Mouse (Mus musculus) liver, embryonic 14.5 days (tissue): ENCODE data around the gene Map2. TPM values are rescaled to one million over a fixed set of nuclear protein-coding genes. Genes with fewer than 3 reads are reported as not detected.

Source experiments
- ATAC-seq: fragments of 200-750 bp; cut with Nextera tagmentation; 2 replicates; pipeline ENCODE4 v1.8.0; 2017; ENCODE audit warnings: moderate number of reproducible peaks, mild to moderate bottlenecking, moderate library complexity; ENCODE audit not compliant: insufficient read depth
- DNase-seq, 3 experiments: peaks; one replicate each; pipeline ENCODE4 v3.0.0-alpha.2; 2012 to 2013; ENCODE audit warnings: low read depth in 3 of 3, low spot score in 3 of 3
- H3K27ac ChIP-seq: fragments of 300-500 bp; sonication (generic); 2 replicates; pipeline ENCODE4 v1.5.1; 2014; ENCODE audit warnings: moderate library complexity, mild to moderate bottlenecking, control low read depth, inconsistent platforms
- H3K27me3 ChIP-seq: fragments of 300-500 bp; sonication (generic); 2 replicates; pipeline ENCODE4 v1.6.1; 2014; ENCODE audit warnings: mild to moderate bottlenecking, low read length, moderate library complexity; ENCODE audit not compliant: control insufficient read depth, insufficient read depth
- H3K36me3 ChIP-seq: fragments of 300-500 bp; sonication (generic); replicated peaks from 2 replicates; pipeline ENCODE4 v1.6.1; 2014; ENCODE audit warnings: low read depth; ENCODE audit not compliant: control insufficient read depth, insufficient read depth
- H3K4me1 ChIP-seq, 2 experiments: fragments of 200-500 bp in 1 of 2; fragments of 300-500 bp in 1 of 2; sonication (generic) in 1 of 2; replicated peaks; 2 replicates each; pipeline ENCODE4 v1.6.1; 2012 to 2014; ENCODE audit warnings: antibody characterized with exemption in 1 of 2, inconsistent platforms in 1 of 2, low read length in 1 of 2; ENCODE audit not compliant: control insufficient read depth in 2 of 2, insufficient read depth in 2 of 2
- H3K4me2 ChIP-seq: fragments of 300-500 bp; sonication (generic); 2 replicates; pipeline ENCODE4 v1.6.1; 2014; ENCODE audit warnings: low read depth, mild to moderate bottlenecking, control low read depth, moderate library complexity
- H3K4me3 ChIP-seq, 2 experiments: fragments of 200-500 bp in 1 of 2; fragments of 300-500 bp in 1 of 2; sonication (generic) in 1 of 2; 2 replicates each; pipeline ENCODE4 v1.5.1; 2012 to 2014; ENCODE audit warnings: low read depth in 2 of 2, low read length in 2 of 2, mild to moderate bottlenecking in 2 of 2, control low read depth in 1 of 2, inconsistent platforms in 1 of 2, moderate library complexity in 1 of 2; ENCODE audit not compliant: insufficient read depth in 1 of 2
- H3K9ac ChIP-seq: fragments of 300-500 bp; sonication (generic); replicated peaks from 2 replicates; pipeline ENCODE4 v1.6.1; 2014; ENCODE audit warnings: mild to moderate bottlenecking, control low read depth, moderate library complexity
- H3K9me3 ChIP-seq: fragments of 300-500 bp; sonication (generic); 2 replicates; pipeline ENCODE4 v1.6.1; 2016; ENCODE audit warnings: low read length, mixed read lengths; ENCODE audit not compliant: control insufficient read depth
- CTCF ChIP-seq: IDR thresholded peaks from 2 replicates; pipeline ENCODE4 v1.5.1; 2016; ENCODE audit warnings: antibody characterized with exemption, low read depth, control low read depth
- EP300 ChIP-seq: IDR thresholded peaks from 2 replicates; pipeline ENCODE4 v1.6.1; 2016; ENCODE audit warnings: antibody characterized with exemption, low read depth
- WGBS: fragments of 180-500 bp; shearing (Covaris S2); extraction: QIAGEN DNeasy Blood & Tissue Kit; methylation state at CpG from one replicate; pipeline ENCODE4 v1.1.7; 2014; ENCODE audit not compliant: insufficient replicate concordance; 5-methylcytosine and 5-hydroxymethylcytosine counted together
- polyA plus RNA-seq, 2 experiments: library from polyadenylated mRNA; depleted of rRNA in 1 of 2; stranded (reverse) in 1 of 2; unstranded in 1 of 2; fragments of >200 nt; fragmentation: Nextera tagmentation in 1 of 2; extraction: Ambion mirVana in 1 of 2; gene quantifications; 2 replicates each; pipeline versions ENCODE4 v1.2.1 to v1.2.3; 2012 to 2014

The Map2 gene
- polyA plus RNA-seq, 2 experiments, result 0.62 to 0.64 TPM

DNA sequence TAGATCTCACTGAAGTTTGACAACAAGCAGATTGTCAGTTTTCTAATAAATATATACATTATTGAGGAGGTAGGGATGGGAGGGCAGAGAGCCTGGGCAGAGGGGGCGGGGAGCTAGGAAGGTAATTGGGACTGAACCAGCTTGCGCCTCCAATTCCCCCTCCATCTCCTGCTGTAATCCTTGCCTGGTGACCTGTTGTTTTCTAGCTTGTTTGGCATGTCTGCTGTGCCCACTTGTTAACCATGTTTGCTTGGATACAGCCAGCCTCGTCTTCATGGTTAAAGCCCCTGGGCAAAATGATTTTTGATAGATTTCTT, 293.6 kb downstream of the Map2 start:
- no peak for DNase-seq
- peaks cover 9% of the 10 kb centered on the region for H3K27me3 ChIP-seq
- no peaks in the 10 kb centered on the region for H3K9me3 ChIP-seq
- ATAC-seq, result no peak
- no peaks in the 10 kb centered on the region for H3K4me1 ChIP-seq
- no peak overlapping the region for H3K27ac ChIP-seq
- WGBS, result 17% methylated on average over 3 of the region's 3 CpGs
- H3K36me3 ChIP-seq, result no peaks in the 10 kb centered on the region
- no peak overlapping the region for H3K4me2 ChIP-seq
- no peak overlapping the region for H3K9ac ChIP-seq
- H3K4me3 ChIP-seq, result no peak overlapping the region
- TF ChIP-seq EP300 (no peak), CTCF (no peak)

DNA sequence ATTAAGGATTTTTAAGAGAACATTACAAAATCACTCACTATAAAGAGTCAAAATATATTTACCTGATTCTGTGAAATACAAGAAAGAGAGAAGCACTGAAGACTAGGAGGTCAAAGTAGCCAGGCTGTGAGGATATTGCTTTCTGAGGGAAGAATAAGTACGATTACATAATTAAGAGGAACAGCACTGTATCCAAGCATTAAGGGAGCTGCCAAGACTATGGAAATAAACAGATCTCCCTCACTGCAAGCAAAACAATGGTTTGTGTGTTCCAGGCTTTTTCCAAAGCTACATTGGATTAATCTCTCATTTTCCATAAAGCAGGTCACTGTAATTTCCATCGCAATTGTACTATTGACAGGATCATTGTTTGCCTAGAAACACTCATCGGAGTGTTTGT, 307.7 kb downstream of the Map2 start:
- Histone ChIP-seq H3K9ac (no peak overlapping the region), H3K9me3 (no peaks in the 10 kb centered on the region), H3K36me3 (no peaks in the 10 kb centered on the region), H3K27me3 (no peaks in the 10 kb centered on the region), H3K4me1 (no peaks in the 10 kb centered on the region), H3K4me3 (no peak overlapping the region), H3K4me2 (no peak overlapping the region), H3K27ac (no peak overlapping the region)
- DNase-seq, result no peak
- ATAC-seq, result no peak
- TF ChIP-seq CTCF (no peak), EP300 (no peak)
- 71% methylated on average over 3 of the region's 3 CpGs for WGBS

Other genes with a start within 250 kb of the Map2 start
- gene Crygf, start 248.8 kb upstream of the Map2 start, polyA plus RNA-seq (2012; rRNA removed), result not detected in 2 replicates
- not detected in 2 replicates for gene Crygf, start 248.8 kb upstream of the Map2 start, polyA plus RNA-seq (2014; fragmentation: Nextera tagmentation; extraction: Ambion mirVana)